Mouse (Mus musculus): Measurements from ENCODE around the gene Sh3pxd2b.

DNA sequence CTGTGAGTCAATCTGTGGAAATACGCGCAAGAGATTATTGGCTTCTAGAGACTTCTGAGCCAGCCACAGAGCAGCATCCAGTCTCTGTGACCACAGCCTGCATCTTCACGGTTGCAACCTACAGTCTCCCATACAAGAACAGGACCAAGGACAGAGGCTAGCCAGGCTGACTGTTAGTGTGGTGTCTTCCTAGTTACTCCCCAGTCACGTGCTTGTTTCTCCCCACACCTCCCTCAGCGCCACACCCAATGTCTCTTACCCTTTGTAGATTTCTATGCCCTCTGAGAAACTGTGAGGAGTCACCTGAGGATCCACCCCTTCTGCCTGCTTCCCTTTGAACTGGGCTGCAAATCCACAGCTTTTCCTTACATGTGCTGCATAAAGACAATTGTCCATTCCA is 72.4 kb downstream of the Sh3pxd2b start:
- TF ChIP-seq CTCF (conservative IDR thresholded peaks at IDR 0.05 in 1 of 2, IDR thresholded peaks at IDR 0.05 in 1 of 2; ENCODE audit: low read depth in 2 of 2, low read length in 2 of 2) (no peak), MEF2A (IDR thresholded peaks at IDR 0.05; ENCODE audit: borderline replicate concordance, low read depth, low read length) (no peak), POLR2A (IDR thresholded peaks at IDR 0.05; ENCODE audit: low read depth, low read length) (no peak), EP300 (IDR thresholded peaks at IDR 0.05; ENCODE audit: low read length) (no peak), POLR2AphosphoS2 (IDR thresholded peaks at IDR 0.05; ENCODE audit: low read depth, low read length) (no peak), JUN (IDR thresholded peaks at IDR 0.05; ENCODE audit: insufficient read depth, low read depth, low read length) (no peak), MAX (IDR thresholded peaks at IDR 0.05; ENCODE audit: low read length) (no peak), E2F4 (IDR thresholded peaks at IDR 0.05; ENCODE audit: insufficient replicate concordance, low read depth, low read length) (no peak), TCF12 (IDR thresholded peaks at IDR 0.05; ENCODE audit: low read depth, low read length) (no peak), CHD1 (IDR thresholded peaks at IDR 0.05; ENCODE audit: low read depth, low read length) (no peak)
